Mouse (Mus musculus) urinary bladder, postnatal 25 days (tissue): ENCODE measurements at regions not wholly inside any gene's neighbourhood (a gene's known extent, or its start where the extent isn't known, plus 50 kb on each side); places are given as distances from the start of the nearest gene placed in this dataset.

ENCODE experiments used
- DNase-seq: peaks from one replicate; pipeline ENCODE4 v3.0.0; 2022; ENCODE audit warnings: low spot score

GRCm38 (mm10) chr1:73535726-73536265, 520.1 kb upstream of the Tnp1 start:
- no peak for DNase-seq

DNA sequence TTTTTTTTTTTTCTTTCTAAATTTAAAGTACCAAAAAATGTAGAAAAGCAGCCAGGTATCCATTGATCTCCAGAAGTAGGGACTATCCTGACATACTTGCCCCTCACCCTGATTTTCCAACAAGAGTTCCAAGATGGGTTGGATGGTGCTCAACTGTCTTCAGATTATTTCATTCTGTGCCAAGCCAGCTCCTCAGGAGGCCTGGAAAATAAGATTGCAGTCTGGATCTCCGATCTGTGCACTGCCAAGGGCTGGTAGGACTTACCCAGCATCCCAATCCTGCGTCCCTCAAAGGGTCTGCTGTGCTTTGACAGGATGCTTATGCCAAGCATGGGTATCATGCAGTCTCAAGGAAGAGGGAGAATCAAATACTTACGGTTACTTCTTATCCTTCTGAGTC, 517.8 kb upstream of the Tnp1 start:
- DNase-seq: no peak

DNA sequence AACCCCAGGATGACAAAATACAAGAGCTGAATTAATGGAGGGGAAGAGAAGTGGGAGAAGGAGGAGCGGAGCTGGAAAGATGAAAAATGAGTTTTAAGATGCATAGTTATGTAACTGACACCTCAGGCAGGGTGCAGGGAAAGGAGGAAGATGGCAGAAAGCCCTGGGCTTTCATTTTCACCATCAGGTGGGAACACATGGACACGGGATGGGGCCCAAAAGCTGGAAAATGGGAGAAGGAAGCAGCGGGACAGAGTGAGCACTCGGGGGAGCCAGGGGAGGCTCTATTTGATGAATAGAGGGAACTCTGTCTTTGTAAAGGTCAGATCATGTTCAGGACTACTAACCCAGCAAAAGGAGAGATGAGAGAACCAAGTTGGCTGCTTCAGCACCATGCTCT, 516.6 kb upstream of the Tnp1 start:
- DNase-seq: no peak

GRCm38 (mm10) chr1:73531831-73532230, 516.1 kb upstream of the Tnp1 start:
- no peak for DNase-seq

GRCm38 (mm10) chr1:73530326-73530725, 514.6 kb upstream of the Tnp1 start:
- no peak for DNase-seq

- DNase-seq: no peak
These were observed 512.9 kb upstream of the Tnp1 start for GRCm38 (mm10) chr1:73528623-73529022.

- DNase-seq: no peak
These were observed 500.7 kb upstream of the Tnp1 start for GRCm38 (mm10) chr1:73516441-73516840.

GRCm38 (mm10) chr1:73515781-73516180, 500.1 kb upstream of the Tnp1 start:
- DNase-seq: no peak

GRCm38 (mm10) chr1:73513822-73514221, 498.1 kb upstream of the Tnp1 start:
- DNase-seq: no peak

GRCm38 (mm10) chr1:73512836-73513235, 497.1 kb upstream of the Tnp1 start:
- no peak for DNase-seq

GRCm38 (mm10) chr1:73507071-73507754, 491.5 kb upstream of the Tnp1 start:
- DNase-seq: peak; percentile 44

GRCm38 (mm10) chr1:73503611-73504010, 487.9 kb upstream of the Tnp1 start:
- no peak for DNase-seq

- no peak for DNase-seq
These were observed 485.0 kb upstream of the Tnp1 start for GRCm38 (mm10) chr1:73500671-73501070.

- DNase-seq: no peak
These were observed 480.5 kb upstream of the Tnp1 start for GRCm38 (mm10) chr1:73495971-73496749.

- DNase-seq: no peak
These were observed 466.2 kb upstream of the Tnp1 start for GRCm38 (mm10) chr1:73481956-73482355.

- DNase-seq: no peak
These were observed 463.7 kb upstream of the Tnp1 start for GRCm38 (mm10) chr1:73479349-73479920.

GRCm38 (mm10) chr1:73460598-73460997, 444.9 kb upstream of the Tnp1 start:
- DNase-seq: no peak

DNA sequence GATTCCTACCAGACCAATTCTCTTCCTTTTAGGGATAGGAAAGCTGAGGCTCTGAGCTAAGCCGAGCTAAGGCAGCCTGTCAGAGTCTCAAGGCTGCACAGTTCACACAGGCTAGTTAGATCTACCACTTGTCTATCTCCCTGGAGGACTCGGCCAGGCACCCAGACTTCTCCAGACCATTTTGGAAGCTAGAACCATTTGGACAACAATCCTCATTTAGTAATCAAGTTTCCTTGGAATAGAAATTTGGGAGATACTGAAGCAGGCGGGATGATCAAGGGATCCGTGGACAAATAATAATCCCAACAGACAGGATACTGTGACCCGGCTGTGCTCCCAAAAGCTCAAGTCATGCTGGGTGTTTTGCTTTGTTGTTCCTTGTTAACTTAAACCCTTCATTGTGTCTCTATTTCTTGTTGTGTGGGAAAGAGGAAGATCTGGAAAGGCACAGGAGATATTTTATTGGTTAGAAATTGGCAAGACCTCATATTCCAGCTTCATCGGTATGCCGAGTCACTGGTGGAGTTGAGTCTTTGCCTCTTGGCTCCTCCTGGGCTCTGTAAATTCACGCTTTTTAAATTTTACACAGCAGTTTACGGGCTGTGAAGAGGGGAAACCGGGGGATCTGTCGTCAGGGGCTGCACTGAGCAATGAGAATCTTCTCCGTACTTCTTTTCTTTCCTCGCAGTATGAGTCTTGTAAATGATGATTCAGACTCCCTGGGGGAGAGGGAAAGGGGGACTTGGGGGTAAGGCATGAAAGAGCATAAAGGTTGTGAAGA, 444.2 kb upstream of the Tnp1 start:
- DNase-seq: no peak

DNA sequence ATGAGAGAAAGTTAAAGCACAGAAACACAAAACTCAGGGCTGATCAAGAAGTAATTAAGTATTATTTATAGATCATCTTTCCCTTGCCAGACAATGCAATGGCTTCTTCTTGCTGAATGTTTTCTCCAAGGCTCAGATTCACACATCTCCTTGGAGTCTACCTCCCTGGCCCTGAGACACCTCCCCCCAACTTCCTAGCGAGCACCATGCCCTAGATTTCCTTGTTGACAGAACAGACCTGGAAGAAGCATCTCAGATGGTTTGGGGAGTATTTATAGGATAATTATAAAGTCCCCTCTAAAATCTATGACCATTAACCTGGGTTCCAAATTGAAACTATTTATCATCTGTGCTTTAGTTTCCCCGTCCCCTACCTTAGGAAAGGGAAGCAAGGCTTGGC, 441.6 kb upstream of the Tnp1 start:
- DNase-seq: no peak

- DNase-seq: no peak
These were observed 440.8 kb upstream of the Tnp1 start for GRCm38 (mm10) chr1:73456359-73457062.

DNA sequence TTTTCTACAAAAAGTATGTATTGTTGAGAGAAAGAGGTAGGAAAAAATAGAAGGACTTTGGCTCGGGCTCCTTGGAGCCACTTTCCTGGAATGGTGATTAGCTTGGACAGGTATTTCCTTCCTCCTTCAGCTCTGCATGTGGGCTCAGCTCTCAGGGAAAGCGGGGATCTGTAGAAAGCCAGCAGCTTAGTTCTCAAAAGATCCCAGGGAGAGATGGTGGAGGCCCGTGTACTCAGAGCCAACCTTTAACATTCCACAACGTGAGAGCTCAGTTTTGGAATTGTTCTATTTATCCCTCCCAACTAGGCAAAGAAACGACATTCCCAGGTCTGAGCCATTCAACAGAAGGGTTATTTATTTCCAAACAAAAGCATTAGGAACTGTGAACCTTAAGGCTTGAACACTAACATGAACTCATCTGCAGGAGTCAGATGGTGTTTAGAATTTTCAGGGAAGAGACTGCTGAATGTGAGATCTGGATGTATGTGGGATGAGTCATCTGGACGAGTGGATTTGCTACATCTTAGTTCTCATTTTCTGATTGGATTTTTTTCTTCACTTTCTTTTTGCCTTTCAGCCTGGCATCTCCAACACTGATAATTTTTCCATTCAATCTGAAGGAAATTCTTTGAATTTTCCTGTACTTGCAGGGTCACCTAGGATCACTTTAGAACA, 428.6 kb upstream of the Tnp1 start:
- DNase-seq: no peak
